Mouse (Mus musculus): ENCODE measurements at regions not wholly inside any gene's neighbourhood (a gene's known extent, or its start where the extent isn't known, plus 50 kb on each side); places are given as distances from the start of the nearest gene placed in this dataset.
A peak's percentile ranks its signal among the peaks of the same experiment; 100 is the strongest.

DNA sequence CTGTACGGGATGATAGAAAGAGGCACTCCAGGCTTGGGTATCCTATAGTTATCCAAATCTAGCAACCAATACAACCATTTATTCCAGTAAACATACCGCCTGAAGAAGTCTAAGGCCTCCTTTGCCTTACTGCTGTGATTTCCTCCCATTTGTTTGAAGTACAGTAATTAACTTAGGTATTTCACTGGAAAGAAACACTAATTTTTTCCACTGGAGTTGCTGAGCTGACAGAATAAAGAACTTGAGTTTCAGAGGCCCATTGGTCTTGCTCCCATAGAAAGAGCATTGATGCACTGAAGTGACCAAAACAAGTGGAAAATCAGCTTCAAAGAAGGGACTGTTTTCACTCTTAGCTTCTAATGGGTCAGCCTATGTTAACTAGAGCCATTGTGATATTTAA, 1100.8 kb upstream of the Gm7489 start:
- Histone ChIP-seq H3K27ac (ENCODE audit: low read depth, low read length) (no peak overlapping the region), H3K36me3 (ENCODE audit: control insufficient read depth, insufficient read depth, low read length) (no peaks in the 10 kb centered on the region), H3K4me1 (ENCODE audit: control insufficient read depth, insufficient read depth, low read length) (no peaks in the 10 kb centered on the region), H3K4me2 (ENCODE audit: low read depth, low read length) (no peak overlapping the region), H3K9ac (replicated peaks; ENCODE audit: low read depth, low read length) (no peak overlapping the region), H3K4me3 (ENCODE audit: low read depth, low read length) (no peak overlapping the region), H3K9me3 (ENCODE audit: control insufficient read depth, low read length) (no peaks in the 10 kb centered on the region), H3K27me3 (ENCODE audit: control insufficient read depth, insufficient read depth, low read length) (no peaks in the 10 kb centered on the region)
- WGBS = 99% methylated on average over 2 of the region's 2 CpGs
- no peak for ATAC-seq (ENCODE audit: low read depth)

DNA sequence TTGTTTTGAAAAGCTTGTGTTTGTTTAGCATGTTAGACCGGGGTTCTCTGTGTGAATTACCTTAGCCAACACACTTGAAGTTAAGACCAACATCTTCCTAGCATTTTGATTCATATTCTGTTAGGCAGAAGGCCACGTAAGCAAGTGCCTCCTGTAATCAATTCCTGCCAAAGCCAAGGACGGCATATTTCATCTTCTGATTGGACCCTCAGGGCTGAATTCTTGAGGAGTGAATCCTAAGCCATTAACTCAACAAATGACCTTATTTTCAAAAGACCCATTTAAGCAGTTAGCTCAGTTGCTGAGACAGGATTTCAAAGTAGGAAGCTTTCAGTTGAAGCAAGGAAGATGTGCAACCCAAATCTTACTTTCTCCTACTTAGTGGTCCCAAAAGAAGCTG, 1099.5 kb upstream of the Gm7489 start:
- Histone ChIP-seq H3K27me3 (ENCODE audit: control insufficient read depth, insufficient read depth, low read length) (no peaks in the 10 kb centered on the region), H3K9ac (replicated peaks; ENCODE audit: low read depth, low read length) (no peak overlapping the region), H3K9me3 (ENCODE audit: control insufficient read depth, low read length) (no peaks in the 10 kb centered on the region), H3K27ac (ENCODE audit: low read depth, low read length) (no peak overlapping the region), H3K4me2 (ENCODE audit: low read depth, low read length) (no peak overlapping the region), H3K4me1 (ENCODE audit: control insufficient read depth, insufficient read depth, low read length) (no peaks in the 10 kb centered on the region), H3K36me3 (ENCODE audit: control insufficient read depth, insufficient read depth, low read length) (no peaks in the 10 kb centered on the region), H3K4me3 (ENCODE audit: low read depth, low read length) (no peak overlapping the region)
- no peak for ATAC-seq (ENCODE audit: low read depth)
- 73% methylated on average over 3 of the region's 3 CpGs for WGBS

DNA sequence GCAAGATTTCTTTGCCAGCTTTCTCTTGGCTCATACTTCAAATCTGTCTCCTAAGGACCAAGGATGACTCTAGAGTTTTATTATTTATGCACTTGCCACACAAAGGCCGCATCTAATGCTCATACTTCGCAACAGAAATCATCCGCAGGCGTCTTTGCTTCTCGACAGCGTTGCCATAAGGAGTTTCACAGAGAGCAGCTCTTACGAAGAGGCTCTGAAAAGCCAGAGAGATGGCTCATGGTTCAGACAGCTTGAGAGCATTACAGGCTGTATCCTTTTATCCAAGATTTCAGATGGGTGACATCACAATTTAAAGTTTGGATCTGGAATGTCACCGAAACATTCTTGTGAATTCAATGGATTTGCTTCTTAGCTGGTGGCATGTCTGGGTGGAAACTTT, 1098.7 kb upstream of the Gm7489 start:
- Histone ChIP-seq H3K4me3 (ENCODE audit: low read depth, low read length) (no peak overlapping the region), H3K36me3 (ENCODE audit: control insufficient read depth, insufficient read depth, low read length) (no peaks in the 10 kb centered on the region), H3K9me3 (ENCODE audit: control insufficient read depth, low read length) (no peaks in the 10 kb centered on the region), H3K27me3 (ENCODE audit: control insufficient read depth, insufficient read depth, low read length) (no peaks in the 10 kb centered on the region), H3K4me2 (ENCODE audit: low read depth, low read length) (no peak overlapping the region), H3K4me1 (ENCODE audit: control insufficient read depth, insufficient read depth, low read length) (no peaks in the 10 kb centered on the region), H3K9ac (replicated peaks; ENCODE audit: low read depth, low read length) (no peak overlapping the region), H3K27ac (ENCODE audit: low read depth, low read length) (no peak overlapping the region)
- WGBS = 91% methylated on average over 8 of the region's 8 CpGs
- no peak for ATAC-seq (ENCODE audit: low read depth)

DNA sequence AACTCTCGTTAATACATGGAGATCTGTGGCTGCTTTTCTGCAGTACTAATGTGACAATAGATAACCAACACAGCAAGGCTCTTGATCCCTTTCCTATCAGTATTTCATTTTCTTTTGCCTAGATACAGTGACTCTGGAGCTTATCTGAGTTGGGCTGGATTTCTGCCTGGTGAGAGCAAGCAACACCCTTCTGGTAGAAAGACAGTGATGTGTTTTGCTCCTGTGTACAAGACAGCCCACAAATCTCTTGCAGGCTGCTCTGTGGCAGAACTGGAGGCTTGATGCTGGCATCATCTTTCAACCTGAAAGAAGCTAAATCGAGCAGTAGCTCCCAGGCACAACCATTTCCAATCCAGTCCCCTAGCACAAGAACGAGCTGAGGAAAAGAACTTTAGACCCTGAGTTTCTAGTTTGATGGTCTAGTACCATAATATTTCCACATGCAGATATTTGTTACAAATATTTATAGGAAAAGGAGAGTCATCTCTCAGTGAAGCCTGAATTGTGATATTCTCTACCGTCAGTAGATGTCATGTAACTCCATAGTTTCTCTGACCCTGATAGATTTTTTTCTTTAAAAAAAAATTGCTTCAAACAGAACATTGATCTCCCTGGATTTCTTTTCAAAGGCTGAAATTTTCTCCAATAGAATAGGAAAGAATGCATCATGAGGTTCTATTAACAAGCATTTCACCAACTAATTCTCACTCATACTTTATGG, 1079.1 kb upstream of the Gm7489 start:
- Histone ChIP-seq H3K27ac (ENCODE audit: low read depth, low read length) (no peak overlapping the region), H3K4me2 (ENCODE audit: low read depth, low read length) (no peak overlapping the region), H3K4me1 (ENCODE audit: control insufficient read depth, insufficient read depth, low read length) (no peaks in the 10 kb centered on the region), H3K9ac (replicated peaks; ENCODE audit: low read depth, low read length) (no peak overlapping the region), H3K9me3 (ENCODE audit: control insufficient read depth, low read length) (no peaks in the 10 kb centered on the region), H3K36me3 (ENCODE audit: control insufficient read depth, insufficient read depth, low read length) (no peaks in the 10 kb centered on the region), H3K27me3 (ENCODE audit: control insufficient read depth, insufficient read depth, low read length) (no peaks in the 10 kb centered on the region), H3K4me3 (ENCODE audit: low read depth, low read length) (no peak overlapping the region)
- 81% methylated on average over 4 of the region's 4 CpGs for WGBS
- ATAC-seq (ENCODE audit: low read depth) = no peak

DNA sequence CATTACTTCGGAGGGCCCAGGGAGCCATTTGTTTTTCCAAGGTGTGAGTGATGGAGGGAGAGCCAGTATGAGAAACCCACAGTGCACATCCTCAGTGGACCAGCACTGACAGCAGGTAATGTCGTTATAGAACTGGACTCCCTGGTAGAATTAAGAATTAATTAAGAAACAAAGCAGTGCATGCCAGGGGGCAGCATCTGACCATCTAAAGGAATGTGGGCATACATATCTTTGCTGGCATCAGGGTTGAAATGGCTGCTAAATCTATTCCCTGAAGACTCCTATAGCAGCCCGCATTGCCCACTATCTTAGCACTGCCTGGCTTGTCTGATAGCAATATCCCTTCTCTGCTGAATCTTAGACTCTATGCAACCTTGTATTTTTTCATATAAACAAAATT, 1076.1 kb upstream of the Gm7489 start:
- WGBS = 69% methylated on average over 3 of the region's 3 CpGs
- Histone ChIP-seq H3K9me3 (ENCODE audit: control insufficient read depth, low read length) (no peaks in the 10 kb centered on the region), H3K27ac (ENCODE audit: low read depth, low read length) (no peak overlapping the region), H3K4me3 (ENCODE audit: low read depth, low read length) (no peak overlapping the region), H3K27me3 (ENCODE audit: control insufficient read depth, insufficient read depth, low read length) (no peaks in the 10 kb centered on the region), H3K9ac (replicated peaks; ENCODE audit: low read depth, low read length) (no peak overlapping the region), H3K4me2 (ENCODE audit: low read depth, low read length) (no peak overlapping the region), H3K36me3 (ENCODE audit: control insufficient read depth, insufficient read depth, low read length) (no peaks in the 10 kb centered on the region), H3K4me1 (ENCODE audit: control insufficient read depth, insufficient read depth, low read length) (no peaks in the 10 kb centered on the region)
- peak; percentile 28; the same call in 1 of the 2 replicates for ATAC-seq (ENCODE audit: low read depth)

DNA sequence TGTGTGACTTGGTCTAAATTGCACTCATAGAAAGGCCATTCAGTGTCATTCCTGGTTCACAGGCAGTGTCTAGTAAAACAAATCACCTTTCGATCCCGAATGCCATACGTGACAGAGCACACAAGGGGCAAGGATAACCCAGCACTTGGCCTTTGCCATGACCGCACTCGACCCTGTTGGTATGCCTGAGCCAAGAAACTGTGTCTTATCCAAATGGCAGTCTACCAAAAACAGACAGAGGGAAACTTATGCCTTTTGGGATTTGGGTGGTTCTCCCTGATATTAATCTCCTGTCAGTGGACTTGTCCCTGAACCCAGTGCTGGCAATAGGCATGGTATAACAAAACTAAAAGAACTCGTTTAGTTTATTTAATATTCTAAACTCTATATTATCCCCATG, 1063.9 kb upstream of the Gm7489 start:
- no peak overlapping the region for H3K4me2 ChIP-seq (ENCODE audit: low read depth, low read length)
- ATAC-seq (ENCODE audit: low read depth) = no peak
- no peaks in the 10 kb centered on the region for H3K9me3 ChIP-seq (ENCODE audit: control insufficient read depth, low read length)
- H3K27ac ChIP-seq (ENCODE audit: low read depth, low read length) = no peak overlapping the region
- no peak overlapping the region for H3K9ac ChIP-seq (replicated peaks; ENCODE audit: low read depth, low read length)
- H3K36me3 ChIP-seq (ENCODE audit: control insufficient read depth, insufficient read depth, low read length) = no peaks in the 10 kb centered on the region
- H3K27me3 ChIP-seq (ENCODE audit: control insufficient read depth, insufficient read depth, low read length) = no peaks in the 10 kb centered on the region
- H3K4me1 ChIP-seq (ENCODE audit: control insufficient read depth, insufficient read depth, low read length) = no peaks in the 10 kb centered on the region
- WGBS = 91% methylated on average over 6 of the region's 6 CpGs
- no peak overlapping the region for H3K4me3 ChIP-seq (ENCODE audit: low read depth, low read length)

DNA sequence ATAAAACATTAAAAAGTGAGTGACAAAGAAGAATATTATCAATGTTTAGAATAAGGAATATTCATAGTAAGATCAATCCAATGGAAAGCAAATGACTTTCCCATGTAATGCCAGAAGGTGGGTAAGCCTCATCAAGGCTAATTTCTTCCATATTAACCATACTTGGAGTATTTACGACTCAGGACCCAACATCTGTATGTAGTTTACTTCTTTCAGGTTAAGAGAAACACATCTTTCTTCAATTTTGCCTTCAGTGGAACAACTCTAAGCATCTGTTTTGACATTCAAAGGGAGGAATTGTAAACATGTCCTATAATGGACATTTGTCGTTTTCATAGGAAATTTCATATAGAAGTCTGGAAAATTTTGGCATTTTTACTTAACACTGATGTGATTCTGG, 1047.8 kb upstream of the Gm7489 start:
- 87% methylated on average over 2 of the region's 2 CpGs for WGBS
- no peak overlapping the region for H3K4me2 ChIP-seq (ENCODE audit: low read depth, low read length)
- H3K27ac ChIP-seq (ENCODE audit: low read depth, low read length) = no peak overlapping the region
- H3K4me3 ChIP-seq (ENCODE audit: low read depth, low read length) = no peak overlapping the region
- H3K4me1 ChIP-seq (ENCODE audit: control insufficient read depth, insufficient read depth, low read length) = no peaks in the 10 kb centered on the region
- H3K27me3 ChIP-seq (ENCODE audit: control insufficient read depth, insufficient read depth, low read length) = no peaks in the 10 kb centered on the region
- no peak overlapping the region for H3K9ac ChIP-seq (replicated peaks; ENCODE audit: low read depth, low read length)
- no peak for ATAC-seq (ENCODE audit: low read depth)
- no peaks in the 10 kb centered on the region for H3K36me3 ChIP-seq (ENCODE audit: control insufficient read depth, insufficient read depth, low read length)
- H3K9me3 ChIP-seq (ENCODE audit: control insufficient read depth, low read length) = no peaks in the 10 kb centered on the region

DNA sequence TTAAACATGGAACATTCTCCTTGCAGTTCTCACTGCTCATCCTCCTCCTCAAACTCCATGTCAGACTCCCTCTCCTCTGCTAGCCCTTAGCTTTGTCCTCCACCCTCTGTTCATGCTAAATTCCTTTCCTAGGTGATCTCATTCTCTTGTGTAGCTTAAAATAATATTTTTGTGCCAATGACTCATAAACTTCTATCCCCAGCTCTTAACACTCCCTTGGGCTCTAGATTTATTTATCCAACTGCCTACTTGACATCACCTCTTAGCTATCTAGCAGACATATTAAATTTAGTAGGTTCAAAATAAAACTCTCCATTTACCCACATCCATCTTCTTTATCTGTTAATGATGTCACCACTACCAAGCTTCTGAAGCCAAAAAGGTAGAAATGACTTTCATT, 1036.6 kb upstream of the Gm7489 start:
- Histone ChIP-seq H3K4me2 (ENCODE audit: low read depth, low read length) (no peak overlapping the region), H3K4me3 (ENCODE audit: low read depth, low read length) (no peak overlapping the region), H3K27me3 (ENCODE audit: control insufficient read depth, insufficient read depth, low read length) (no peaks in the 10 kb centered on the region), H3K9ac (replicated peaks; ENCODE audit: low read depth, low read length) (no peak overlapping the region), H3K27ac (ENCODE audit: low read depth, low read length) (no peak overlapping the region), H3K4me1 (ENCODE audit: control insufficient read depth, insufficient read depth, low read length) (no peaks in the 10 kb centered on the region), H3K9me3 (ENCODE audit: control insufficient read depth, low read length) (no peaks in the 10 kb centered on the region), H3K36me3 (ENCODE audit: control insufficient read depth, insufficient read depth, low read length) (no peaks in the 10 kb centered on the region)
- ATAC-seq (ENCODE audit: low read depth) = no peak

DNA sequence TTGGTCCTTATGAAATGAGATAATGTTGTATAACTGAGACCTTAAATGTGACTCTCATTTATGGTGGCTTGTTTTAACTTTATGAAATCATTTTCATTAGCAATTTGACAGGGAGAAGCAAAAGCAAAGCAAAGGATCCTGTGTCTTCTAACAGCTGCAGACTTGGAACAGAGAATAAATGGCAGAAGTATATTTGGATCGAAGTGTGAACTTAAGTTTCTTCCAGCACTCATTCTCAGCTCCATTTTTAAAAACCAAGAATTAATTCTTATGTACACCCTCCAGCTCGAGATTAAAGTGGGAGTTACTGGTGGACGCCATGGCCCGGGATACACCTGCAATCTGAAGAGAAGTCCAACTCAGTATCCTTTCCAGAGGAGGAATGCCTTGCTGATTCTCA, 1026.0 kb upstream of the Gm7489 start:
- H3K4me3 ChIP-seq (ENCODE audit: low read depth, low read length) = no peak overlapping the region
- no peak for ATAC-seq (ENCODE audit: low read depth)

More for the DNA sequence above, 1026.0 kb upstream of the Gm7489 start:
- no peaks in the 10 kb centered on the region for H3K4me1 ChIP-seq (ENCODE audit: control insufficient read depth, insufficient read depth, low read length)
- H3K4me2 ChIP-seq (ENCODE audit: low read depth, low read length) = no peak overlapping the region
- 79% methylated on average over 4 of the region's 4 CpGs for WGBS
- H3K27me3 ChIP-seq (ENCODE audit: control insufficient read depth, insufficient read depth, low read length) = no peaks in the 10 kb centered on the region
- H3K36me3 ChIP-seq (ENCODE audit: control insufficient read depth, insufficient read depth, low read length) = no peaks in the 10 kb centered on the region
- H3K9ac ChIP-seq (replicated peaks; ENCODE audit: low read depth, low read length) = no peak overlapping the region
- no peak overlapping the region for H3K27ac ChIP-seq (ENCODE audit: low read depth, low read length)
- no peaks in the 10 kb centered on the region for H3K9me3 ChIP-seq (ENCODE audit: control insufficient read depth, low read length)

All from neural tube, embryonic 14.5 days (tissue).